Mouse (Mus musculus) brain, embryonic 14.5 days (tissue): Measurements from ENCODE around the gene Zdhhc16. TPM values are rescaled to one million over a fixed set of nuclear protein-coding genes. Genes with fewer than 3 reads are reported as not detected.

Source experiments
- DNase-seq: peaks from one replicate; pipeline ENCODE4 v3.0.0-alpha.2; 2011; ENCODE audit warnings: low read depth
- CTCF ChIP-seq: fragments of 200-500 bp; IDR thresholded peaks from 2 replicates; pipeline ENCODE4 v1.5.1; 2012; ENCODE audit warnings: inconsistent platforms, mild to moderate bottlenecking, moderate library complexity, borderline replicate concordance; ENCODE audit not compliant: insufficient read depth, insufficient read length; ENCODE audit errors: extremely low read depth
- POLR2A ChIP-seq: fragments of 200-500 bp; IDR thresholded peaks from 2 replicates; pipeline ENCODE4 v1.6.1; 2012; ENCODE audit warnings: mild to moderate bottlenecking, inconsistent platforms, borderline replicate concordance; ENCODE audit not compliant: poor library complexity, insufficient read depth, insufficient read length, severe bottlenecking; ENCODE audit errors: extremely low read depth
- polyA plus RNA-seq: library from polyadenylated mRNA; depleted of rRNA; stranded (reverse); fragments of >200 nt; gene quantifications from 2 replicates; pipeline ENCODE4 v1.2.3, GENCODE M21; 2012

The Zdhhc16 gene
- polyA plus RNA-seq, 1 experiment = 85.1 TPM

GRCm38 (mm10) chr19:41916853-41917252, 16.4 kb upstream of the Zdhhc16 start:
- TF ChIP-seq POLR2A (no peak), CTCF (no peak)
- no peak for DNase-seq

DNA sequence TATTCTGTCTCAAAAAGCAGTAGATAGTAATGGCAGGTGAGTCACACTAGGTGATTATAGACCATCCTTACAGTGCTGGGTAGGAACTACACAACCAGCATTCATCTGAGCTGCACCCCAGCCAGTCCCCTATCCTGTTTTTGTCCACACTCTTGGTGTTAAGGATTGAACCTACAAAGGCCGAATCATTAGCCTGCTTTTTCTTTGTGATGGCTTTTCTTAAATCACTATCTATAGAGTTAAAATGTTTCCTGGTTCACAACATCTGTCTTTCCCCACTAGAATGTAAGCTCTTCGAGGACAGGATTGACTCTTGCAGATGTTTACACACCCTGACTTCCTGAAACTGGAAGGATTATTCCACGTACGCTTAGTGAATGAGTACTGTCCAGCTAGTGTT, 13.8 kb upstream of the Zdhhc16 start:
- DNase-seq = no peak
- TF ChIP-seq POLR2A = no peak
- TF ChIP-seq CTCF = no peak

DNA sequence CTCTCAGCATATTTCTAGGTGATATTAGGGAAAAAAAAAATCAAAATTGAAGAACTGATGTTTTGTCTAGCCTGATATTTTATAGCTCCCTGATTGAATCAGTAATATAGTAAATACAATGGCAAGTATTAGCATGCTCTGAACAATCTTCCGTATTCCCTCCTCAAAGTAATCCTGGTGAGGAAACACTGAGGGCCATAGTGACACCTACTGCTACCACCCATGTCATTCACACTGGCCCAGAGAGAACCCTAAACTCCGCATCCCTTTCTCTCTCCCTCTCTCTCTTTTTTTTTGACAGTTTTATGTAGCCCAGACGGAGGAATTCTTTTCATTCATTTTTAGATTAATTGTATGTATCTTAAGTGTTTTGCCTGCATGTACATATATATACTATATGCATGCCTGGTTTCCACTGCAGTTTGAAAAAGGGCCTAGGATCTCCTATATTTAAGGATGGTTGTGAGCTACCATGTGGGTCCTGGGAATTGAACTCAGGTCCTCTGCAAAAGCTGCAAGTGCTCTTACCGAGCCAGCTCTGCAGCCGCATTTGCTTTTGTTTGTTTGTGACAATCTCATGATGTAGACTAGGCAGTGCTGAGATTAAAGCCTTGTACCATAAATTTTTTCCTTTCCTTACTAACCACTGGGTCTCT, 12.7 kb upstream of the Zdhhc16 start:
- DNase-seq = no peak
- no peak for TF ChIP-seq POLR2A
- TF ChIP-seq CTCF = no peak

GRCm38 (mm10) chr19:41932686-41933085, 594 bp upstream of the Zdhhc16 start:
- no peak for DNase-seq
- TF ChIP-seq POLR2A (no peak), CTCF (no peak)

DNA sequence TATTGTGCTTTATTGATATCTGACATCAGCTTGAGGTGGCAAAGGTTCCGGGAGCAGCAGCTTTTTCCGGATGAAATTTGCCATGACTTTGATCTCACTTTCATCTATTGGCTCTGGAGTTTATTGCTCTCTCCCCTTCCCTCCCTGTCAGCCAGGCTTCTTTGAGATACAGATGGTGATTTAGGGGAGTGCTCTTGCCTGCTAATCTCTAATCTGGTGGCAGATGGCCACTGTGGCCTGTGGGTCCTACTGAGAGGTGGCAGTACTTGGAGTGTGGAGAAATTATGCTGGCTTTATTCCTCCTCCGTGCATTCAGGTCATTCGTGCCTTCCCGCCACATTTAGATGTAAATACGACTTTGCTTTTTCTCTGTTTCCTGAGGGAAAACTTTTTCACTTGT, 844 bp downstream of the Zdhhc16 start:
- TF ChIP-seq POLR2A (no peak), CTCF (no peak)
- DNase-seq = peak; percentile 54

DNA sequence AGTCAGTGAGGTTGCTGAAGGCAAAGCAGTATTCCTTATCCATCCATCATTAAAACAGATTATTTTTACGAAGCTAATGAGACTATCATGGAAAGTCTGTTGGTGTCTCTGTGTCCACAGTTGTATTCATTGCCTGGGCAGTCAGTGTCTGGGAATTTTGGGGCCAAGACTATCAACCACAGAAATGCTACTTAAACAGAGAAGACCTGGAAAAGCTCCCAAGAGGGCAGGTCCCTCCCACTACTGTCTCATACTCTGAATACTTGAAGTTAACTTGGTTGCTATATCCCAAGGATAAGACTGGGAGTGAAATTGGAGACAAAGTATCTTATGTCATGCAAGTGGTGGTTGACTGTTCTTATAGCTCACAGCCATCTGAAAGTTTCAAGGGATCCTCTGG, 2.6 kb downstream of the Zdhhc16 start:
- no peak for DNase-seq
- TF ChIP-seq POLR2A (no peak), CTCF (no peak)

DNA sequence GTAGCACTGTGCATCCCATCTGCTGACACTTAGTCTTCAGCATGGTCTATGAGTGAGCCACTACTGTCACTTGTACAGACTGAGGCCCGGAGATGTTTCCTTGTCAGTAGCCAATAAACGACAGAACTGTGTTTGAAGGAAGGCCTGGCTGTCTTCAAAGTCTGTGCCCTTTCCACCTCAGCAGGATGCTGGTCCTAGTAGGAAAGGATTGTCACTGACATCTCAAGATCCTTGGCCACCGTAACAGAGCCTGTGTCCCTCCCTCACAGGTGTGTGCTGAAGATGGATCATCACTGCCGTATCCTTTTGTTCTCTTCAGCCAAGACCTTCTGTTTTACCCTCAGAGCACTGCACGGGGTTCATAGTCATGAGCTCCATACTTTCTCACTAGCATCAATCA, 5.3 kb downstream of the Zdhhc16 start:
- DNase-seq = no peak

GRCm38 (mm10) chr19:41943841-41944240, 10.6 kb downstream of the Zdhhc16 start:
- no peak for TF ChIP-seq POLR2A
- no peak for TF ChIP-seq CTCF
- DNase-seq = no peak

More for the DNA sequence above, 5.3 kb downstream of the Zdhhc16 start:
- TF ChIP-seq POLR2A (no peak), CTCF (no peak)

- DNase-seq = peak; percentile 34
- TF ChIP-seq CTCF (peak; percentile 50; the same call in 1 of the 2 replicates), POLR2A (no peak)
Observed at GRCm38 (mm10) chr19:41952287-41952686, 19.0 kb downstream of the Zdhhc16 start.

DNA sequence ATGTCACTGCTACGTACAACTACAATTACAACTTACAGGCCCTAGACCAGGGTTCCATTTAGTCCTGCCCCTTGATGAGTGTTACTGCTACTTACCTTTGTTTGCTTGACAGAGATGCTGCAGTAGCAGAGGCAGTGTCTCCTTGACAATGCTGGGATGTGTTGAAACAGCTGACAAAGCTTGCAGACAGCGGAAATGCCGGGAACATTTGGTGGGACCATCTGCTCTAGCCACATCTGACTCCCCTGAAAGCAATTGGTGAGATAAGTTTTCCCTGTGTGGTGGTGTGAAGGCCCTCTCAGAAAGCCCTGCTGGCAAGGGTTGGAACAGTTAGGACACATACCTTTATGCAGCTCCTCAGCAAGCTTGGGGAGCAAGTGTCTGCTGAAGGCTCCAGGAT, 20.3 kb downstream of the Zdhhc16 start:
- TF ChIP-seq POLR2A (no peak), CTCF (no peak)
- DNase-seq = no peak

- DNase-seq = no peak
- no peak for TF ChIP-seq POLR2A
- TF ChIP-seq CTCF = no peak
Observed at GRCm38 (mm10) chr19:41969618-41970017, 36.3 kb downstream of the Zdhhc16 start.
